Mouse (Mus musculus) midbrain, embryonic 12.5 days (tissue): ENCODE results near the gene Gmpr. TPM values are rescaled to one million over a fixed set of nuclear protein-coding genes. Genes with fewer than 3 reads are reported as not detected.
A peak's percentile ranks its signal among the peaks of the same experiment; 100 is the strongest.
"Not testable (repeated sequence)": the region's sequence is repeated elsewhere in the genome, so short reads cannot be mapped to it uniquely, and the experiment has no call there.

Experiments
- ATAC-seq: fragments of 200-750 bp; cut with Nextera tagmentation; 2 replicates; pipeline ENCODE4 v1.8.0; 2017; ENCODE audit warnings: low read depth, moderate TSS enrichment, moderate library complexity; ENCODE audit not compliant: low FRiP score
- H3K27ac ChIP-seq: fragments of 300-500 bp; sonication (generic); replicated peaks from 2 replicates; pipeline ENCODE4 v1.5.1; 2016; ENCODE audit warnings: mild to moderate bottlenecking
- H3K27me3 ChIP-seq: fragments of 300-500 bp; sonication (generic); 2 replicates; pipeline ENCODE4 v1.6.1; 2016; ENCODE audit warnings: mild to moderate bottlenecking
- H3K36me3 ChIP-seq: fragments of 300-500 bp; sonication (generic); 2 replicates; pipeline ENCODE4 v1.6.1; 2016
- H3K4me1 ChIP-seq: fragments of 300-500 bp; sonication (generic); 2 replicates; pipeline ENCODE4 v1.6.1; 2016
- H3K4me2 ChIP-seq: fragments of 300-500 bp; sonication (generic); replicated peaks from 2 replicates; pipeline ENCODE4 v1.6.1; 2016; ENCODE audit warnings: mild to moderate bottlenecking, moderate library complexity
- H3K4me3 ChIP-seq: fragments of 300-500 bp; sonication (generic); 2 replicates; pipeline ENCODE4 v1.5.1; 2016; ENCODE audit warnings: mild to moderate bottlenecking
- H3K9ac ChIP-seq: fragments of 300-500 bp; sonication (generic); replicated peaks from 2 replicates; pipeline ENCODE4 v1.6.1; 2016; ENCODE audit warnings: mild to moderate bottlenecking, moderate library complexity
- H3K9me3 ChIP-seq: fragments of 300-500 bp; sonication (generic); 2 replicates; pipeline ENCODE4 v1.6.1; 2016; ENCODE audit warnings: mild to moderate bottlenecking
- WGBS: fragments of 180-500 bp; shearing (Covaris S2); methylation state at CpG from one replicate; pipeline ENCODE4 v1.1.7; 2016; 5-methylcytosine and 5-hydroxymethylcytosine counted together
- polyA plus RNA-seq: library from polyadenylated mRNA; unstranded; fragments of >200 nt; fragmentation: Nextera tagmentation; extraction: Ambion mirVana; gene quantifications from 2 replicates; pipeline ENCODE4 v1.2.1, GENCODE M21; 2016

The Gmpr gene
- polyA plus RNA-seq, 1 experiment from 2014 or later: 15.7 TPM

DNA sequence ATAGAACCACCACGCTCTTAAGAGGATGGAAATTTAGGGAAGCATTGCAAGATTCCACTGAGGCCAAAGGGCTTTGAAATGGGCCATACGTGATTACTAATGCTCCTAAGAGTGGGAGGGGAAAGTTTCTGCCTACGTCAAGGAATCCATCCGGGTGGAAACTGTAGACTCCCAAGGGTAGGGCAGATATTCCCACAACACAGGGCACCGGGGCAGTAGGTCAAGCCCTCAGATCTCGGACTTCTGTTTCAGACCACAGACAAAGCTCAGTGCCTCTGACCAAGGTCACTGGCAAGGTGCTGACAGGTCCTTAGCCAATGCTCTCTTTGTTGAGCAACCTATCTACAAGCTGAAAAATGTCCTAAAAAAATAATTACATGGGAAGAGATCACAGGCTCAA lies 27.3 kb upstream of the Gmpr start:
- 81% methylated on average over 6 of the region's 6 CpGs for WGBS
- no peak overlapping the region for H3K4me2 ChIP-seq
- no peaks in the 10 kb centered on the region for H3K36me3 ChIP-seq
- H3K27me3 ChIP-seq: peaks cover 8% of the 10 kb centered on the region; the same call in 1 of the 2 replicates
- no peaks in the 10 kb centered on the region for H3K9me3 ChIP-seq
- no peaks in the 10 kb centered on the region for H3K4me1 ChIP-seq
- no peak overlapping the region for H3K9ac ChIP-seq
- H3K4me3 ChIP-seq: no peak overlapping the region
- ATAC-seq: no peak
- no peak overlapping the region for H3K27ac ChIP-seq

DNA sequence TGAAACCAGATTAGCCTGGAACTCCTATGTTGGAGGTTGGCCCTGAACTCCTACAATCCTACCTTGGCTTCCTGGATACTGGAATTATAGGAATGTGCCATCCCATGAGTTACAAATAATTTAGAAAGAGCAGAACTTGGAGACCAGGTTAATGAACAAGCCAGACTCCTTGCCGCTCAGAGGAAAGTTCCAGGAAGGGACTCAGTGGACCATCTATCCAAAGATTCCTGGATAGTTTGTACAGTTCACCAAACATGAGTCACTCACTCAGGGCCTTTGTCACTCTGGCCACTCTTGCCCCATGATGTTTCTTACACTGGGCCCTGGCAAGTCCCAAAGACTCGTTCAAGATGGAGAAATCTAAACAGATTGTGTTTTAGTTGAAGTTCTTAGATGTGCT lies 24.0 kb upstream of the Gmpr start:
- Histone ChIP-seq H3K9me3 (no peaks in the 10 kb centered on the region), H3K4me1 (no peaks in the 10 kb centered on the region), H3K27me3 (no peaks in the 10 kb centered on the region), H3K9ac (no peak overlapping the region), H3K4me2 (no peak overlapping the region), H3K36me3 (no peaks in the 10 kb centered on the region), H3K4me3 (no peak overlapping the region), H3K27ac (no peak overlapping the region)
- 95% methylated on average over 2 of the region's 2 CpGs for WGBS
- ATAC-seq: no peak

DNA sequence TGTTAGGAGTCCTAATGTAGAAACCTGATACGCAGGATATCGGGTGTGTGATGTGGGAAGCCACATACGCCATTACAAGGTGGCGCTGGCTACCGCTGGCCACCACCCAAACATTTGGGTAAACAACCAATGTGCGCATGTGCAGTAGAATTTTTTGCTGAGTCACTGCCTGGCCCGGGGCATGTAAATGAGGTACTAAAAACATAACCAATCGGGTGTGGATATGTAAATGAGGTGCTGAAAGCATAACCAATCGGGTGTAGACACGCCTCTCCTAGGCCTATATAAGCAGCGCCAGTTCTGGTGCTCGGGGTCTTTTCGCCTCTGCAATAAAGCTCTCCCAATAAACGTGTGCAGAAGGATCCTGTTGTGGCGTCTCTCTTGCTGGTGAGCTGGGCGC lies 23.3 kb upstream of the Gmpr start:
- not testable (repeated sequence) for H3K27ac ChIP-seq, H3K27me3 ChIP-seq, H3K4me2 ChIP-seq, ATAC-seq, H3K9ac ChIP-seq, H3K36me3 ChIP-seq, H3K9me3 ChIP-seq, H3K4me1 ChIP-seq, H3K4me3 ChIP-seq
- 95% methylated on average over 16 of the region's 16 CpGs for WGBS

DNA sequence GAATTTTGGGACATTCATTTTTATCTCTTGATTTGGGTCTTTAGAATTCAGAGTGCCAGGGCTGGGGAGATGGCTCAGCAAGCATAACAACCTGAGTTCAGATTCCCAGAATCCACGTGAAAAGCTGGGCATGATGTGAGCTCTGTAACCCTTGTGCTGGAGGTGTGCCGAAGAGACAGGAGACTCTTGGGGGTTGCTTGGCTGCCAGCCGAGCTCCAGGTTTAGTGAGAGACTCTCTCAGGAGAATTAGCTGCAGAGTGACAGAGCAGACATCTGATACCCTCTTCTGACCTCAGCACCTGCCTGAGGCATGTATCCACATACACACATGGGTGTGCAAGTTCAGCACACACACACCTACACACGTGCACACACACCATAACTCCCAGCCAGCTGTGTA lies 21.6 kb upstream of the Gmpr start:
- H3K4me3 ChIP-seq: no peak overlapping the region
- H3K36me3 ChIP-seq: no peaks in the 10 kb centered on the region
- H3K27me3 ChIP-seq: no peaks in the 10 kb centered on the region
- no peaks in the 10 kb centered on the region for H3K9me3 ChIP-seq
- H3K4me2 ChIP-seq: no peak overlapping the region
- H3K4me1 ChIP-seq: no peaks in the 10 kb centered on the region
- WGBS: 84% methylated on average over 4 of the region's 4 CpGs
- no peak overlapping the region for H3K27ac ChIP-seq
- no peak for ATAC-seq
- H3K9ac ChIP-seq: no peak overlapping the region

DNA sequence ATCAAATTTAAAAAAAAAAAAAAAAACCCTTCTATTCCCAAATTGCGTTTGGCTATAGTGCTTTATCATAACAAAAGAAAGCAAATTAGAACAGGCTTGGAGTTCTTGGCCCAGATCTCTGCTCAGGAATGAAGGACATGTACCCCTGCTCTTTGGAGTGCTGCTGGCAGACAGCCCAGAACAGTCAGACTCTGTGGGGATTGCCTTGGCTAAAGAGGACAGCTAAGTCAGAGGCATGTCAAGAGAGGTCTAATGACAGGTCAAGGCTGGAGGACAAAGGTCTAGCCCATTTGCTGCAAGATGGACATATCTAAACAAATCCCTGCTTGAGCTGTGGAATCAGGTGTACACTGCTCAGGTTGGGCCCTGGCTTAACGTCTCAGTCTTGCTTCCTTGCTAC lies 20.6 kb upstream of the Gmpr start:
- no peak for ATAC-seq
- Histone ChIP-seq H3K9me3 (no peaks in the 10 kb centered on the region), H3K27ac (no peak overlapping the region), H3K4me3 (no peak overlapping the region), H3K36me3 (no peaks in the 10 kb centered on the region), H3K9ac (no peak overlapping the region), H3K4me1 (no peaks in the 10 kb centered on the region), H3K27me3 (no peaks in the 10 kb centered on the region), H3K4me2 (no peak overlapping the region)
- WGBS: 85% methylated on average over 2 of the region's 2 CpGs

DNA sequence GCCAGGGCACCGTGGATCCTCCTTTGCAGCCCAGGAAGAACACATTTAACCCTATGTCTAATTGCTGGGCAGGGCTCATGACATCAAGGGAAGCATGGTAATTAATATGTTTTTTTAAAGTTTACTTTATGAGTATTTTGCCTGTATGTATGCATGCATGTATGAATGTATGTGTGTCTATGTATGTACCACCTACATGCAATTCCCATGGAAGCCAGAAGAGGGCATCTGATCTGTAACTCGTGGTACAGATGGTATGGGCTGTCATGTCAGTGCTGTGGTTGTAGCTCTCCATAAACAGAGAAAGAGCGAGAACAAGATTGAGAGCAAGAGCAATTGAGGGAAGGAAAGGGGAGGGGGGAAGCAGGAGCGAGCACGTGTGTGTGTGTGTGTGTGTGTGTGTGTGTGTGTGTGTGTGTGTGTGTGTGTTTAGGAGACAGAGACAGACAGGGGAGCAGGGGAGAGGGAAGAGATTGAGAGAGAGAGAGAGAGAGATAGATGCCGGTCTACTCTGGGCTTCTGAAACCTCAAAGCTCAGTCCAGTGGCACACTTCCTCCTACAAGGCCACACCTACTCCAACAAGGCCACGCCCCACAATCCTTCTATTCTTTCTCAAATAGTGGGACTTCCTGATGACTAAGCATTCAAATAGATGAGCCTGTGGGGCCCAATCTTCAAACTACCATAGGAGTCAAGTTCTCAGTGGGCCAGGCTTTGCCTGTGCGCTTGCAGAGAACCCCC lies 15.1 kb upstream of the Gmpr start:
- H3K27me3 ChIP-seq: no peaks in the 10 kb centered on the region
- no peak overlapping the region for H3K9ac ChIP-seq
- 0 out of 2 replicates have a peak, but pooled peaks cover 2% of the 10 kb centered on the region for H3K9me3 ChIP-seq
- no peak overlapping the region for H3K4me3 ChIP-seq
- ATAC-seq: no peak
- H3K4me2 ChIP-seq: no peak overlapping the region
- WGBS: 89% methylated on average over 8 of the region's 8 CpGs
- H3K4me1 ChIP-seq: no peaks in the 10 kb centered on the region
- H3K36me3 ChIP-seq: no peaks in the 10 kb centered on the region
- H3K27ac ChIP-seq: no peak overlapping the region

DNA sequence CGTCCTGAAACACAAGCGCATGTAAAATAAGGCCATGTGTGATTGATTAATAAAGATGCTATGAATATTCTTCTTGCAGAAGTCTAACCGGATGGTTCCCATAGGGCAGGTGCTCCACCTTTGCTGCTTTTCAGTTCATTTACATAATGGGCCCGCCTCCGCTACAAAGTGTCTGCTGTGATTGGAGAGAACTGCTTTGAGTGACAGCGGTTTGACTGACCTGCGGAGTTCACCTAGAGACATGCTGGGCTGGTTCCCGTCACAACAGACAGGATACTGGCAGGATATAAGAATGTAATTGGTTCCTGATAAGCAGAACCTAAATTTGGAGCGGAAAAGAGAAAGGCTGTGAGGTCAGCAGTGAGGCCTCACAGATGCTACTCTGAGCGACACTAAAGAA lies 13.4 kb upstream of the Gmpr start:
- no peaks in the 10 kb centered on the region for H3K27me3 ChIP-seq
- H3K9me3 ChIP-seq: 0 out of 2 replicates have a peak, but pooled peaks cover 2% of the 10 kb centered on the region
- H3K4me1 ChIP-seq: no peaks in the 10 kb centered on the region
- H3K4me2 ChIP-seq: peak overlapping the region; percentile 33
- H3K9ac ChIP-seq: no peak overlapping the region
- 52% methylated on average over 10 of the region's 10 CpGs for WGBS
- no peak for ATAC-seq
- H3K27ac ChIP-seq: no peak overlapping the region
- no peaks in the 10 kb centered on the region for H3K36me3 ChIP-seq
- no peak overlapping the region for H3K4me3 ChIP-seq

DNA sequence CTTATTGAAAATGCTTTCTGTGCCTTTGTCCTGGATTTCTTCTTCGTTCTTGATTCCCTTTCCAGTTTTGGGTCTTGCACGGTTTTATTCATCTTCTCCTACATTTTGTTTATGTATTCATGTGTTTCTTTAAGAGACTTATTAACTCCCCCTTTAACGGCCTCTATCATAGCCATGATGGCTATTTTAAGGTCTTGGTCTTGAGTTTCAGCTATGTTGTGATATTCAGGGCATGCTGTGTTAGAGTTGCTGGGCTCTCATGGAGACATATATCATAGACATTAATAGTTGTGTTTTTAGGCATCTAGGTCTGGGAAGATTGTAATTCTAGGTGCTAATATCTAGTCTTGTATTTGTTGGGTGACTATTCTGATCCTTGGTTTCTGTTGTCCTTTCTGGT lies 8.6 kb upstream of the Gmpr start:
- H3K4me3 ChIP-seq: no peak overlapping the region
- 84% methylated on average over 3 of the region's 3 CpGs for WGBS
- no peak overlapping the region for H3K27ac ChIP-seq
- no peak overlapping the region for H3K4me2 ChIP-seq
- no peaks in the 10 kb centered on the region for H3K27me3 ChIP-seq
- 0 out of 2 replicates have a peak, but pooled peaks cover 2% of the 10 kb centered on the region for H3K9me3 ChIP-seq
- ATAC-seq: no peak
- no peaks in the 10 kb centered on the region for H3K36me3 ChIP-seq
- no peaks in the 10 kb centered on the region for H3K4me1 ChIP-seq
- no peak overlapping the region for H3K9ac ChIP-seq

DNA sequence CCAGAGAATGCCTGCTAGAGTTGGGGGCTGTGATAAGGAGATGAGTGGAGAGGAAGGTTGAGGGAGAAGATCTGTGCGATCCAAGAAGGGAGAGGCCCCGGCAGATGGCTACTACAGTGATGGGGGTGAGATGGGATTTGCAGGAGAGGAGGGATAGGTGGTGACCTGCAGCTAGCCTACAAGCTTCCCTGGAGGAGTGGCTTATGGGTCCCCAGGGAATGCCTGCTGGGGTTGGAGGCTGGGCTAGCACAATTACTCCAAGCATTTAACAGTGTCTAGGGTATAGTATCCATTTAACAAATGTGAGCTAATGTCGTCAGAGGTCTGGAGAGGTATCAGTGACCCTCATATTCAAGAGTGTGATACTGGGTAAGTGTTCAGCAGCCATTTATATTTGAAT lies 7.9 kb upstream of the Gmpr start:
- Histone ChIP-seq H3K4me1 (no peaks in the 10 kb centered on the region), H3K4me2 (no peak overlapping the region), H3K27me3 (no peaks in the 10 kb centered on the region), H3K9ac (no peak overlapping the region), H3K36me3 (no peaks in the 10 kb centered on the region), H3K9me3 (0 out of 2 replicates have a peak, but pooled peaks cover 2% of the 10 kb centered on the region), H3K27ac (no peak overlapping the region), H3K4me3 (no peak overlapping the region)
- ATAC-seq: no peak
- 92% methylated on average over 3 of the region's 3 CpGs for WGBS

DNA sequence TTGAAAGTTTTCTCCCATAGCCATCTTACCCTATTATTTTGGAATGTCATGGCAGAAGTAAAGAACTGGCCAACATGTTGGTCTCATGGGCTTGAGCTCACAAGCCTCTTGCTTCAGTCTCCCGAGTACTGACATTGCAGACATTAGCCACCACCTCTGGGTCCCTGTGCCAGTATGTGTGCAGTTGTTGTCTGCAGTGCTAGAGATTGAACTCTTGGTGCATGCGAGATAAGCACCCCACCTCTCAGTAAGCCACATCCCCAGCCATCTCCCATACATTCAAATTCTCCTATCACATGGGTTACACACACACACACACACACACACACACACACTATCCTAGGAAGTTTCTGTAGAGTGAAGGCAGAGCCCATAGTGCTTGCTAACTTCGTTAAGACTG lies 7.3 kb upstream of the Gmpr start:
- Histone ChIP-seq H3K9ac (no peak overlapping the region), H3K36me3 (no peaks in the 10 kb centered on the region), H3K27ac (no peak overlapping the region), H3K27me3 (no peaks in the 10 kb centered on the region), H3K9me3 (0 out of 2 replicates have a peak, but pooled peaks cover 2% of the 10 kb centered on the region), H3K4me1 (no peaks in the 10 kb centered on the region), H3K4me2 (no peak overlapping the region), H3K4me3 (no peak overlapping the region)
- ATAC-seq: no peak
- WGBS: 86% methylated on average over 3 of the region's 3 CpGs

DNA sequence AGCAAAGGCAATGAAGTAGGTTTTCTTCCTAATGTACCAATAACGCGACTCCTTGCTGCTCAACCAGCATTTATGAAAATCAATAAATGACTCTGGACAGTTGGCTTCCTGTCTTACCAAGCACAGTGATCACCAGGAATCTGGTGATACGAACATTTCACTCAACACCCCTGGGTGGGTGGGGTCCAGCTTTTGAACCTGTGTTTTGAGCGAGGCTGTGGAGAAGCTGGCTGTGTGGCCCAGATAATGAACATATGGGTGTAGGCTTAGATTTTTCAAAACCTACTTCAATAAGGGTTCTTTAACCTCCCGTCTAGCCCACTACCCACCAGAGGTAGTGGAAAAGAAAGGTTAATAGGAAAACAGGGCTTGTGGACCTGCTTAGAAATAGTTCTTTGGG lies 4.5 kb upstream of the Gmpr start:
- Histone ChIP-seq H3K4me1 (peaks cover 4% of the 10 kb centered on the region; the same call in 1 of the 2 replicates), H3K36me3 (no peaks in the 10 kb centered on the region), H3K4me2 (no peak overlapping the region), H3K27me3 (peaks cover 10% of the 10 kb centered on the region; the same call in 1 of the 2 replicates), H3K4me3 (no peak overlapping the region), H3K9me3 (no peaks in the 10 kb centered on the region), H3K9ac (no peak overlapping the region), H3K27ac (no peak overlapping the region)
- WGBS: 93% methylated on average over 5 of the region's 5 CpGs
- ATAC-seq: no peak

DNA sequence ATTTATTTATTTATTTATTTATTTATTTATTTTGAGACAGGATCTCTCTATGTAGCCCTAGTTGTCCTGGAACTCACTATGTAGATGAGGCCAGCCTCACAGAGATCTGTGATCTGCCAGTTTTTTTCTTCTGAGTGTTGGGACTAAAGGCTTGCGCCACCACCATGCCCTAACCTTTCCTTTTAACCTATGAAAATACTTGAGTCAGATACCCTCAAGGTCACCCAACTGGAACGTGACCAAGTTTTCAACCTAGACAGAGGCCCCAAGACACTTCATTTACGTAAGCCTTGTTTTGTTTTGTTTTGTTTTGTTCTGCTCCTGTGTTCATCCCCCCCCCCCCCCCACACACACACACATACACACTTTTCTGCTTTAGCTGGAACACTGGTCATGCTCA lies 1.7 kb upstream of the Gmpr start:
- Histone ChIP-seq H3K4me3 (no peak overlapping the region), H3K27ac (no peak overlapping the region), H3K36me3 (no peaks in the 10 kb centered on the region), H3K4me2 (no peak overlapping the region), H3K27me3 (peaks cover 20% of the 10 kb centered on the region), H3K4me1 (peaks cover 11% of the 10 kb centered on the region), H3K9me3 (no peaks in the 10 kb centered on the region), H3K9ac (no peak overlapping the region)
- ATAC-seq: no peak
- 91% methylated on average over 3 of the region's 3 CpGs for WGBS

DNA sequence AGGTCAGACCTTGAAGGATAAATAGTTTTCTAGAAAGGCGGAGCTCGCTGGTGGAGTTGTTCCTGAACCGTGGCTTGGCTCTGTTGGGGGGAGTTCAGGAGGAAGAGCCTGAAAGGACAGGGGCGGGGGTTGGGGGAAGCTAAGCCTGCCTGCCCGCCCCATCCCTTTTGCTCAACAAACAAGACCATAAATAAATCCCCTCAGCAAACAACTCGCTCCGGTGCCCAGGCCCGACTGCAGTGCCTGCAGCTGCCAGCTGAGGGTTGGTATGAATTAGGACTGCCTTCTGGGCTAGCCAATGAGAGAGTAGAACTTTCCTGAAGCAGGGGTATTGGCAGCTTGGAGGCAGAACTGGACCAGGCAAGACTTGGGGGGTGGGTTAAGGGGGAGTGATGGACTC lies 1.3 kb downstream of the Gmpr start:
- Histone ChIP-seq H3K4me2 (peak overlapping the region; percentile 95), H3K27me3 (peaks cover 24% of the 10 kb centered on the region), H3K4me3 (peak overlapping the region; percentile 61), H3K27ac (no peak overlapping the region), H3K4me1 (peaks cover 13% of the 10 kb centered on the region), H3K9ac (no peak overlapping the region), H3K9me3 (no peaks in the 10 kb centered on the region), H3K36me3 (no peaks in the 10 kb centered on the region)
- ATAC-seq: peak; percentile 53; the same call in 1 of the 2 replicates
- 2% methylated on average over 8 of the region's 8 CpGs for WGBS
